8 mouse cellular contexts compared by ENCODE assay signal in the genomic region with DNA sequence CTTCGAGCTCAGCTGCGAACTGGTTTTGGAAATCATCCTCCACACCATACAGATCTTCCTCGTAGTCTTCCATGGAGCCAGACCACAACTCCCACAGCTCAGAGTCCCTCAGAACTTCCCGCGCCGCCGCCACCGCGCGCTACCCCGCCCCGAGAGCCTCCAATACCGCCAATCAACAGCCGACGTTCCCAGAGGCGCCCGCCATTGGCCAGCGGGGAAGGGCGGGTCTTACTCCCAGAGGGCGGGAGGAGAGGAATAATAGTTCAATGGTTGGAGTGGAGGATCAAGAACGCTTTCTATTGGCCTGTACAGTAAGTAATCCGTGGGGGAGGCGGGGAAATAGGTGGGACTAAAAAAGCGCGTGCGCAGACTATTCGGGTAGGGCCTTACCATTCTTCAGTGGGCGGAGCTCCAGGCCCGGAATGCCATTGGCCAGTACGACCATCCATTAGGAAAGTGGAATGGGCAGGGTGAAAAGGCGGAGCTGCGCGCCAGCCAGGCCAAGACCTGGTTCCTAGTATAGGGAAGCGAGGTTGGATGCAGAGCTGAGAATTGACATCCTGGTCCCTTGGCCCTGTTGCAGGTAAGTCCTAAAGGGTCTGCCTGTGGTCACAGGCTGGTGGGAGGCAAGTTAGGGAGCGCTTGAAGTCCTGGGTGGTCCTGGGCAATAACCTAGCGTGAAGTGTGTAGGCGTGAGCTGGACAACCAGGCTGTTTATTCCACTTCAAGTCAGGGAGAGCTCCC. TPM values are rescaled to one million over a fixed set of nuclear protein-coding genes. Genes with fewer than 3 reads are reported as not detected.
A peak's percentile ranks its signal among the peaks of the same experiment; 100 is the strongest.
DNase-seq lines count a peak whose midpoint lies in the region; ATAC-seq and TF ChIP-seq lines count a peak whose summit lies in the region.

A gene (minus strand): TSS at position 155 of the 744 bp plus-strand sequence.
A gene (plus strand): TSS at position 406 of the 744 bp plus-strand sequence.

- H3K27me3 ChIP-seq in hindbrain, postnatal 0 days (ENCODE audit: insufficient read depth, low read length): no peaks in the 10 kb centered on the region

- H3K27ac ChIP-seq in gastrocnemius, adult 2 months: peak within 1 kb of the TSS; percentile 87
- peak within 1 kb of the TSS; percentile 75 for H3K27ac ChIP-seq in hindbrain, postnatal 0 days
- H3K27ac ChIP-seq in left cerebral cortex, adult 2 months: peak within 1 kb of the TSS; percentile 83

- TF ChIP-seq CTCF in gastrocnemius, adult 2 months (IDR thresholded peaks at IDR 0.05): no peak
- no peak for TF ChIP-seq CTCF in hindbrain, postnatal 0 days (IDR thresholded peaks at IDR 0.05; ENCODE audit: low read depth)
- TF ChIP-seq CTCF in left cerebral cortex, adult 2 months (IDR thresholded peaks at IDR 0.05): no peak

- peak within 1 kb of the TSS; percentile 80 for H3K9ac ChIP-seq in hindbrain, postnatal 0 days (replicated peaks; ENCODE audit: low read length)

- intact Hi-C loops in gastrocnemius, adult 2 months (cut with DNase I): no loop called here
- intact Hi-C loops in left cerebral cortex, adult 2 months (cut with DNase I): no loop called here

- peak within 1 kb of the TSS; percentile 94 for H3K4me2 ChIP-seq in hindbrain, postnatal 0 days (ENCODE audit: low read depth, low read length)

- peaks cover 16% of the 10 kb centered on the region for H3K4me1 ChIP-seq in hindbrain, postnatal 0 days (ENCODE audit: insufficient read depth, low read length)

- WGBS in hindbrain, postnatal 0 days: under 1% methylated on average over 37 of the region's 37 CpGs

- ATAC-seq in common myeloid progenitor, adult 5-6 weeks (replicated peaks; ENCODE audit: low read depth, poor library complexity, severe bottlenecking): peak; percentile 93
- peak; percentile 99 for ATAC-seq in hindbrain, postnatal 0 days
- peak; percentile 95 for ATAC-seq in megakaryocyte, adult 5-6 weeks (ENCODE audit: poor library complexity, severe bottlenecking)

- H3K4me3 ChIP-seq in gastrocnemius, adult 2 months: peak within 1 kb of the TSS; percentile 76
- peak within 1 kb of the TSS; percentile 61 for H3K4me3 ChIP-seq in hindbrain, postnatal 0 days (ENCODE audit: low read length)
- peak within 1 kb of the TSS; percentile 50 for H3K4me3 ChIP-seq in left cerebral cortex, adult 2 months

- 0 out of 2 replicates have a peak, but pooled peaks cover 10% of the 10 kb centered on the region for H3K36me3 ChIP-seq in hindbrain, postnatal 0 days (ENCODE audit: insufficient read depth, low read length)

- H3K9me3 ChIP-seq in hindbrain, postnatal 0 days (ENCODE audit: low read length): no peaks in the 10 kb centered on the region

- DNase-seq in ZHBTc4 (ENCODE audit: low read depth, low spot score): peak; percentile 100
- peak; percentile 99 for DNase-seq in gastrocnemius, adult 2 months
- peak; percentile 100 for DNase-seq in hindbrain, postnatal 0 days (ENCODE audit: low spot score)
- peak; percentile 95 to 98 for DNase-seq in left cerebral cortex, adult 2 months (ENCODE audit: extremely low spot score in 1 of 2, low spot score in 2 of 2)
- peak; percentile 99 for DNase-seq in right cerebral cortex, adult 2 months (ENCODE audit: low spot score in 2 of 2)
- peak; percentile 100 for DNase-seq in urinary bladder, postnatal 14 days (ENCODE audit: low spot score)

RNA-seq across cellular contexts. Expression of the first gene that starts in this region (rescaled TPM):
- 17.0 and 28.5 TPM in 2 replicates for total RNA-seq in common myeloid progenitor, adult 5-6 weeks (2017)
- under 1 TPM; 0.77 to 0.86 TPM for total RNA-seq in gastrocnemius, adult 2 months (2021)
- 4.9 and 7.8 TPM in 2 replicates for total RNA-seq in hindbrain, postnatal 0 days (2014; rRNA removed)
- 4.9 and 5.4 TPM in 2 replicates for polyA plus RNA-seq in hindbrain, postnatal 0 days (2015; fragmentation: Nextera tagmentation; extraction: Ambion mirVana)
- total RNA-seq in left cerebral cortex, adult 2 months (2021): 1 to 10 TPM; 1.3 to 1.4 TPM
- 11.2 and 17.1 TPM in 2 replicates for total RNA-seq in megakaryocyte, adult 5-6 weeks (2015)
- total RNA-seq in megakaryocyte, adult 5-6 weeks (2017): 19.9 and 21.8 TPM in 2 replicates

RNA-seq across cellular contexts. Expression of the second gene that starts in this region (rescaled TPM):
- total RNA-seq in common myeloid progenitor, adult 5-6 weeks (2017): 3.0 and 3.9 TPM in 2 replicates
- total RNA-seq in gastrocnemius, adult 2 months (2021): 1 to 10 TPM; 3.9 to 4.0 TPM
- total RNA-seq in hindbrain, postnatal 0 days (2014; rRNA removed): 10.1 and 18.7 TPM in 2 replicates
- 27.5 and 27.9 TPM in 2 replicates for polyA plus RNA-seq in hindbrain, postnatal 0 days (2015; fragmentation: Nextera tagmentation; extraction: Ambion mirVana)
- total RNA-seq in left cerebral cortex, adult 2 months (2021): 10 to 100 TPM; 55.6 to 57.4 TPM
- 6.0 and 7.0 TPM in 2 replicates for total RNA-seq in megakaryocyte, adult 5-6 weeks (2015)
- total RNA-seq in megakaryocyte, adult 5-6 weeks (2017): 3.9 TPM in 2 replicates

Comparison
In these comparisons a context has a peak if more than half of its experiments do, and no peak if none do; other contexts are left out.
1. Peak in every context shown above with its lines: DNase-seq, ATAC-seq, H3K4me3 ChIP-seq and H3K27ac ChIP-seq.